Mouse (Mus musculus) E14TG2a.4 (cell line): ENCODE data around the gene Map3k11.

ENCODE experiments used
- H3K27me3 ChIP-seq: 2 replicates; pipeline ENCODE4 v1.6.1; 2014; ENCODE audit warnings: low read length, control low read depth; ENCODE audit not compliant: insufficient read depth
- H3K36me3 ChIP-seq: 2 replicates; pipeline ENCODE4 v1.6.1; 2014; ENCODE audit warnings: low read length, control low read depth; ENCODE audit not compliant: insufficient read depth
- H3K4me1 ChIP-seq: replicated peaks from 2 replicates; pipeline ENCODE4 v1.6.1; 2014; ENCODE audit warnings: low read depth, low read length, control low read depth
- H3K4me3 ChIP-seq: replicated peaks from 2 replicates; pipeline ENCODE4 v1.5.1; 2014; ENCODE audit warnings: mild to moderate bottlenecking, low read length
- H3K9me3 ChIP-seq: 2 replicates; pipeline ENCODE4 v1.6.1; 2014; ENCODE audit warnings: low read length, control low read depth
- CTCF ChIP-seq: conservative IDR thresholded peaks from 2 replicates; pipeline ENCODE4 v1.5.1; 2014; ENCODE audit warnings: low read length
- NANOG ChIP-seq: IDR thresholded peaks from 2 replicates; pipeline ENCODE4 v1.6.1; 2014; ENCODE audit warnings: borderline replicate concordance, low read length, mixed read lengths
- POU5F1 ChIP-seq: IDR thresholded peaks from 2 replicates; pipeline ENCODE4 v1.6.1; 2014; ENCODE audit warnings: low read length, borderline replicate concordance

Map3k11 gene

DNA sequence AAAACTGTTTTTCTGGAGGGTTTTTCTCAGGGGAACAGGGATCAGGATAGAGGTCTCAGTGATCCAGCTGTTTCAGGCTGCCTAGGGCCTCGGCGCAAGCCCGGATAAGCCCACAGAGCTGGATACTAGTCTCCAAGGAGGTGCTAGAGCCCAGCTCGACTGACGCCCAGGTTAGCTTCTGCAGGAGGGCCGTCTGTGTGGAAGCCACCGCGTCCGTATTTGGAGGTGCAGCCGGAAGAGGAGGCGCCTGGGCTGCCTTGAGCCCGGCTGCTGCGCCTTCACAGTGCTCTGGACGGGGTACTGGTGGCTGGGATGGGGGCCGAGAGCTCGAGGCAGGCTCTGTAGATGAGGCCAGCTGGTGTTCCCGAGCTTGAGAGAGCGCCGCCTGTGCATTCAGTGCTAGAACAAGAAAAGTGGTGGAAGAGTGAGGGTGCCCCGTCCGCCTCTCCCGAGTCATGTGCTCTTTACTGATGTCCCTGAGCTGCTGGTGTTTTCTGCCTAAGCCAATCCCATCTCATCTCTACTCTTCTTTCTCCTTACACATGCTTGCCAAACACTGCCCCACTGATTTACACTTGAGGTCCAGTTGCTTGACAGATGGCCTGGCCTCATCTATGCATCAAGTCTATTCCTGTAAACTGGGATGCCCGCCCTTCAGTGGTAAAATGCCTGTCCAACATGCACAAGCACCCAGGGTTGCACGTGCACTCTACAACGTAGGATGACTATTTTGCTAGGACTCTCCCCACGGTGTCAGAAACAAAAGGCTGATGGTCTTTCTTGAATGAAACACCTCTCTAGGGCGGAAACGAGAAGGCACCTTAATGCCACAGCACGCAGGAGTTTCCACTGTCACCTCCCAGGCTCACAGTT lies 42.0 kb downstream of the Map3k11 start:
- Histone ChIP-seq H3K4me3 (peak overlapping the region; percentile 97), H3K4me1 (peaks cover 60% of the 10 kb centered on the region), H3K36me3 (peaks cover 22% of the 10 kb centered on the region), H3K27me3 (peaks cover 30% of the 10 kb centered on the region), H3K9me3 (no peaks in the 10 kb centered on the region)
- TF ChIP-seq POU5F1: no peak
- TF ChIP-seq CTCF: no peak
- no peak for TF ChIP-seq NANOG

DNA sequence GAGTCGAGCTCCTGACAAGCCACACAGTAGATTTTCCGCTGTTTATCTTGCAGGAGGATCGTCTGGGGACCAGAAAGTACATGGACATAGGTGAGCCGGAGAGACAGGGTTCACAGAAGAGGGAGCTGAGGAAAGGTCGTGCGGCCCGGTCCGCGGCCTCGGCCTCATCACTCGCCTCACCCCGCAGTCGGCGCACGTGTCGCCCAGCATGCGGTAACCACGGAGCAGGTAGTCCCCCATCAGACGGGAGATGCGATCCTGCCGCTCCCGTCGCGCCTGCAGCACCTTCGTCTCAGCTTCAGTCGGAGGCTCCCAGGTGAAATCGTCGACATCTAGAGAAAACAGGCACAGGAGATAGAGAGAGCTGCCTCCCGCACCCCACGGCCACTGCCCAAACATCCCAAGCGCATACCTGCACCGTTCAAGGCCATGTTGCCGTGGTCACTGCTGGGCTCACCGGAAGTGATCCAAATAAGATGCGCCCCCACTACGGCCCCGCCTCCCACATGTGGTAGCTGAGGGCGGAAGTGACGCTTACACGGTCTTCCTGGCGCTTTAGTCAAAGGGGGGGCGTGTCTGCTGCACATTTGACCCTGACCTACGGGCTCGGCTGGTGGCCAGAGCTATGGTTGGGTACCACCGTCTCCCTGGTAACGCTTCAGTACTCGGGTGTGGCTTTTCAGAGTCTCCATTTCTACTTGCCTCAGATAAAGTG lies 42.9 kb downstream of the Map3k11 start:
- peaks cover 22% of the 10 kb centered on the region for H3K36me3 ChIP-seq
- no peaks in the 10 kb centered on the region for H3K9me3 ChIP-seq
- H3K4me1 ChIP-seq: peaks cover 53% of the 10 kb centered on the region
- no peak for TF ChIP-seq NANOG
- TF ChIP-seq CTCF: no peak
- no peak for TF ChIP-seq POU5F1
- peak overlapping the region; percentile 97 for H3K4me3 ChIP-seq
- H3K27me3 ChIP-seq: peaks cover 26% of the 10 kb centered on the region

DNA sequence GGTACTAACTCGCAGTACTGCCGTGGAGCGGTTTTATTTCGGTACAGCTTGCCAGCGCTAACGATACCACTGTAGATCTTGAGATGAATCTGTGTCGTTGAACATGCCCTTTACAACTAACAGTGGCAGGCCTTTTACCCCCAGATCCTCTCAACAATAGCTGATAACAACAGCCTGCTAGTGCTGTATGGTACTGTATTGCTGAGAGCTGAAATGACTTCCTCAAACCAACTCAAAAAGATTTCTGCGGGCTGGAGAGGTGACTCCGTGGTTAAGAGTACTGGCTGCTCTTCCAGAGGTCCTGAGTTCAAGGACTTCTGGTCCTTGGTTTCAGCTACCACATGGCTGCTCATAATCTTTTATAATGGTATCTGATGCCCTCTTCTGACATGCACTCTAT lies 45.8 kb downstream of the Map3k11 start:
- Histone ChIP-seq H3K9me3 (no peaks in the 10 kb centered on the region), H3K27me3 (peaks cover 13% of the 10 kb centered on the region), H3K4me3 (no peak overlapping the region), H3K36me3 (peaks cover 16% of the 10 kb centered on the region), H3K4me1 (peaks cover 30% of the 10 kb centered on the region)
- no peak for TF ChIP-seq CTCF
- TF ChIP-seq POU5F1: no peak
- TF ChIP-seq NANOG: no peak

DNA sequence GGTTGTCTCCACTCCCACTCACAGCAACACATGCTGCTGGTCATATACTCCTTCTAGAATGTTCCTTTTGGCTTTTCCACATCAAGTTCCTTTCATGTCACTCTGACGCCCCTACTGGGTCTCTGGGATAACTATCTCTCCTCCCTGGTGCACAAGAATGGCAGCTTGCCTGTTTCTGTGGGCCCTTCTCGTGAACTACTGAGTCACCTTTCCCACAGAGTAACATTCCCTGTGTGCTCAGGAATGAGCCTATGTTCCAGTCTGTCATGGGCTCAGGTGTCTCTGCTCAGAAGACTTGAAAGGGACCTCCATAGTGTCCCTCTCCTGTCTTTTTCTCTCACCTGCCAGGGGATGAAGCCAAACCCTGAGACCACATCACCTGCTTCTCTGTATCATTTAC lies 50.9 kb downstream of the Map3k11 start:
- peaks cover 30% of the 10 kb centered on the region for H3K4me1 ChIP-seq
- peaks cover 64% of the 10 kb centered on the region for H3K27me3 ChIP-seq
- no peak for TF ChIP-seq CTCF
- TF ChIP-seq POU5F1: no peak
- TF ChIP-seq NANOG: no peak
- no peaks in the 10 kb centered on the region for H3K36me3 ChIP-seq
- H3K4me3 ChIP-seq: no peak overlapping the region
- no peaks in the 10 kb centered on the region for H3K9me3 ChIP-seq

DNA sequence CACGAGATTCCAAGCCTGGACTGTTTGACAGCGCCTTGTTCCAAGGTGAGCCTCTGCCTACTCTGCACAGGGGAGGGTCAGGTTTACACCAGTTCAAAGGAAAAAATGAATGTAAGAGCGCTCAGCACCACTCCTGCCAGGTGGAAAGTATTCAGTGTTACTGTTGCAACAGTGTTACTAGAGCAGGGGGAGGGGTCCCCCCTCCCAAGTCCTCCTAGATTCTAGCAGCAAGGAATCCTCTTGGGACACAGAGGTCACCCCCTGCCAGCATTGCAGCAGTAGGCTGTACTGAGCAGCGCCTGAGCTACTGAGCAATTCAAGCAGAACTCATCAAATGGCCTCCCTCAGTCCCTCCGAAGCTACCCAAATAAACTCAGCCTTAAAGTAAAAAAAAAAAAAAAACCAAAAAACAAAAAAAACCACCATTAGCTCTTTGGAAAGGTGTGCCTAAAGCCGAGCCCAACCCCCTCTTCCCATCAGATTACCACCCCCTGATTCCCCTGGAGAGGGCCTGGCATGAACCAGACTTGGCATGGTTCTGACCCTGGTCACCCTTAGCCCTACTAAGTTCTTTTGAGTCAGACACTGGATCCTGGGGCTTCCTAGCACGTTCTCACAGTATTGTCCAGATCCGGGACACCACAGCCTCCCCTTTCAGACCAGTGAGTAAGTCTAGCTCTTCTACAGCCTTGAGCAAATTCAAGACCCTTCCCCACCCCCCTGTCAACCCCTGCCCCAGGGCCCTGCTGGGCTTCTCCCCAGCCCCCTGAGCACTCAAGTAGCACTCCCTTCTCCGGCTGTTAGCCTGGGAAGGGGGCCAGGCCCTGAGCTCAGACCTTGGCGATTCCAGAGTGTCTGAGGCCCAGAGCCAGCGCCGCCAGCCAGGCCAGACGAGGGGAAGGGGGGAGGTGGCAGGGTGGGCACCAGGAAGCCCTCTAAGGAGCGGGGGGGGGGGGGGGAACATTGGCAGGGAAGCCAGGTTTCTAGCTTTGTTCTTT lies 52.1 kb downstream of the Map3k11 start, which contains the start of gene Ltbp3:
Gene Ltbp3, plus strand, starts transcription at position 585 of the 998 bp plus-strand sequence.
- H3K9me3 ChIP-seq: no peaks in the 10 kb centered on the region
- peak within 1 kb of the TSS; percentile 78 for H3K4me3 ChIP-seq
- peaks cover 70% of the 10 kb centered on the region for H3K27me3 ChIP-seq
- TF ChIP-seq CTCF (no peak), POU5F1 (no peak), NANOG (no peak)
- H3K36me3 ChIP-seq: no peaks in the 10 kb centered on the region
- peaks cover 37% of the 10 kb centered on the region for H3K4me1 ChIP-seq

DNA sequence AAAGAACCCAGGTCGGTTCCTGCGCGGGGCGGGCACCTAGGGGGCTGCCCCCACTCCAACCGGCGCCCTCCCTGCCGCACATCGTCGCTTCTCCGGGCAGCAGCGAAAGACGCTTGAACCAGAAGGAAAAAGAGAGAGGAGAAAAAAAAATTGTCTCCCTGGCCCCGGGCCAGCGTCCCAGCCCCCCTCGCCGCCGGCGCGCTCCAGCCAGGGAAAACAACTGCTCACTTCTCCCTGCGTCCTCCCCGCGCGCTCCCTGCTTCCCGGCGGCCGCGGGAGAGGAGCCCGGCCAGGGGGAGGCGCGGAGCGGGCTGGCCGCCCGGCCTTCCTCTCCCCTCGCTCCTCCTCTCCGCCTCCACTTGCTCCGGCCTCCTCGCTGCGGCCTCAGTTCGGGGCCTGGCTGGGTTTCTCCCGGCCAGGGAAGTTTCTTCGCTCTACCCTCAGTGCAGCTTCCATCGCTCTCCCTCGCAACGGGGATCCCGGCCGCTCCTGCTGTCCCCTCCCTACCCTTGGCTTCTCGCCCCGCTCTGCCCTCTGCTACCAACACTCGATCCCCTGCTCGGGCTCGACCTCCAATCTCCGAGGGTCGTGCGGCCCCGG lies 53.2 kb downstream of the Map3k11 start:
- H3K4me1 ChIP-seq: peaks cover 47% of the 10 kb centered on the region
- TF ChIP-seq NANOG: no peak
- no peak for TF ChIP-seq POU5F1
- no peak for TF ChIP-seq CTCF
- H3K9me3 ChIP-seq: no peaks in the 10 kb centered on the region
- H3K36me3 ChIP-seq: no peaks in the 10 kb centered on the region
- peaks cover 75% of the 10 kb centered on the region for H3K27me3 ChIP-seq
- H3K4me3 ChIP-seq: peak overlapping the region; percentile 78

DNA sequence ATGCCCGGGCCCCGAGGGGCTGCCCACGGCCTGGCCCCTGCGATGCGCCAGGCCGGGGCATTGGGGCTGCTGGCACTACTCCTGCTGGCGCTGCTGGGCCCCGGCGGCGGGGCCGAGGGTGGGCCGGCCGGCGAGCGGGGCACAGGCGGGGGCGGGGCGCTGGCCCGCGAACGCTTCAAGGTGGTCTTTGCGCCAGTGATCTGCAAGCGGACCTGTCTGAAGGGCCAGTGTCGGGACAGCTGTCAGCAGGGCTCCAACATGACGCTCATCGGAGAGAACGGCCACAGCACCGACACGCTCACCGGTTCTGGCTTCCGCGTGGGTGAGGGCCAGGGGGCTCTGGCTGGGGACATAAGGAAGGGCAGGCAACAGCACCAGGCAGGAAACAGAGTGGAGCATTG lies 53.7 kb downstream of the Map3k11 start:
- Histone ChIP-seq H3K9me3 (no peaks in the 10 kb centered on the region), H3K4me3 (peak overlapping the region; percentile 78), H3K4me1 (peaks cover 52% of the 10 kb centered on the region), H3K27me3 (peaks cover 78% of the 10 kb centered on the region), H3K36me3 (no peaks in the 10 kb centered on the region)
- TF ChIP-seq POU5F1 (no peak), NANOG (no peak), CTCF (no peak)

DNA sequence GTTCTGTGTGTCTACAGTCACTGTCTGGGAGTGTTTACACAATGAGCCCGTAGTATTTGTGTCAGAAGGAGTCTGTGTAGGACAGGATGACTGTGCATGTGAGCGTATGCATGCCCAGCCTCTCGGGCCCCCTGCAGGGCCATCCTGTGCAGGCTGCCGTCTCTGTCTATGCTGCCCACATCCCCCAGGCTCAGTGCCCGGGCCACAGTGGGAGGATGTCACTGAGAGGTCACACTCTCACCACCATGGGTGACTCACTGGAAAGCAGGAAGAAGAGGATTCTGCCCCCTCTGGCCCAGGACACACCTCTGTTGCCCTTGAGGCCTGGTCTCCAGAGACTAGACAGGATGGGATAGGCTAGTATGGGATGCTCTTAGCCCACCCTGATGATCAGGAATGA lies 55.0 kb downstream of the Map3k11 start:
- Histone ChIP-seq H3K4me3 (no peak overlapping the region), H3K27me3 (peaks cover 90% of the 10 kb centered on the region), H3K4me1 (peaks cover 60% of the 10 kb centered on the region), H3K9me3 (no peaks in the 10 kb centered on the region), H3K36me3 (no peaks in the 10 kb centered on the region)
- TF ChIP-seq CTCF (no peak), NANOG (no peak), POU5F1 (no peak)
